Mouse (Mus musculus) erythroblast, embryonic 14.5 days (primary cell): Measurements from ENCODE around the gene Gm21969. TPM values are rescaled to one million over a fixed set of nuclear protein-coding genes. Genes with fewer than 3 reads are reported as not detected.

Source experiments
- H3K27me3 ChIP-seq: 2 replicates; pipeline ENCODE4 v1.6.1; 2012; ENCODE audit warnings: inconsistent platforms; ENCODE audit not compliant: control insufficient read depth
- H3K36me3 ChIP-seq: 2 replicates; pipeline ENCODE4 v1.6.1; 2012; ENCODE audit warnings: mild to moderate bottlenecking, inconsistent platforms; ENCODE audit not compliant: control insufficient read depth
- H3K4me1 ChIP-seq: 2 replicates; pipeline ENCODE4 v1.6.1; 2012; ENCODE audit warnings: inconsistent platforms; ENCODE audit not compliant: control insufficient read depth
- H3K4me3 ChIP-seq: replicated peaks from 2 replicates; pipeline ENCODE3; 2012; ENCODE audit warnings: moderate library complexity, mild to moderate bottlenecking, inconsistent platforms
- H3K9me3 ChIP-seq: 2 replicates; pipeline ENCODE4 v1.6.1; 2012; ENCODE audit warnings: low read length, inconsistent platforms, mixed read lengths; ENCODE audit not compliant: control insufficient read depth
- GATA1 ChIP-seq: IDR thresholded peaks from 2 replicates; pipeline ENCODE4 v1.6.1; 2012; ENCODE audit warnings: low read length, inconsistent platforms, mixed read lengths
- TAL1 ChIP-seq: IDR thresholded peaks from 3 replicates; pipeline ENCODE4 v1.6.1; 2012; ENCODE audit warnings: low read length, inconsistent platforms, mixed read lengths
- polyA plus RNA-seq: library from polyadenylated mRNA; stranded (reverse); fragments of >175 nt; gene quantifications from 2 replicates; pipeline ENCODE4 v1.2.3, GENCODE M21; 2012

The Gm21969 gene
- polyA plus RNA-seq, 1 experiment, result 0.14 TPM

DNA sequence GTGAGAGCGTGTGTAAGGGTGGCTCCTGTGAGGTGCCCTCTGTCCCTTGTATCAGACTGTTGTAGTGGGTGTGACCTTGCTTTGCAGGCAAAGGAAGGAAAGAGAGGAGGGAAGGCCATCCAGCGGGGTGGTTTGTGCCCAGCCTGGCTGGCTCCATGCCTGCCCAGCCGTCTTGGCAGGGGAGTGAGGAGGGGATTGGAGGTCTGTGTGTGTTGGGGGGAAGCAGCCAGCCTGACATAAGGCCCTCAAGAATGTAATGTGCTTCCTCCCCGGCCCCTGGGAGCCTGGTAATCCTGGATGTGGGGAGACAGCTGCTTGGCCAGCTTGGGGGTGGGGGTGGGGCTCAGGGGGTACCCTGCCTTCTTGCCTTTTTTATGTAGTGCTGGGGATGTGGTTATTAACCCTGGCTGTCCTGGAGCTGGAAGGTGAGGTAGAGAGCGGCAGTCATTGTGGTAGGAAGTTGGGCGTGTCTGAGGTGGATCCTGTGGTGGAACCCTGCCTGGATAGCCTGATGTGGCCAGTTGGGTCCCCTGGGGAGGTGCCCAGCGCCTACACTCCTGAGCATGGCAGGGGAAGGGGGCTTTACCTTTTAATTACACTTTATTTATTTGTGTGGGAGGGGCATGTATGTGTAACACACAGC lies 86.8 kb downstream of the Gm21969 start:
- H3K4me1 ChIP-seq, result no peaks in the 10 kb centered on the region
- no peak for TF ChIP-seq TAL1
- TF ChIP-seq GATA1, result no peak
- H3K9me3 ChIP-seq, result no peaks in the 10 kb centered on the region
- H3K36me3 ChIP-seq, result no peaks in the 10 kb centered on the region
- no peak overlapping the region for H3K4me3 ChIP-seq
- H3K27me3 ChIP-seq, result no peaks in the 10 kb centered on the region

- H3K4me1 ChIP-seq, result no peaks in the 10 kb centered on the region
- no peaks in the 10 kb centered on the region for H3K9me3 ChIP-seq
- no peak for TF ChIP-seq TAL1
- no peak for TF ChIP-seq GATA1
- no peaks in the 10 kb centered on the region for H3K36me3 ChIP-seq
- no peaks in the 10 kb centered on the region for H3K27me3 ChIP-seq
- no peak overlapping the region for H3K4me3 ChIP-seq
Observed at GRCm38 (mm10) chr4:139693315-139693714, 90.3 kb downstream of the Gm21969 start.

- TF ChIP-seq TAL1, result no peak
- no peak for TF ChIP-seq GATA1
- Histone ChIP-seq H3K36me3 (no peaks in the 10 kb centered on the region), H3K27me3 (no peaks in the 10 kb centered on the region), H3K9me3 (no peaks in the 10 kb centered on the region), H3K4me1 (no peaks in the 10 kb centered on the region), H3K4me3 (no peak overlapping the region)
Observed at GRCm38 (mm10) chr4:139697755-139698154, 94.8 kb downstream of the Gm21969 start.

DNA sequence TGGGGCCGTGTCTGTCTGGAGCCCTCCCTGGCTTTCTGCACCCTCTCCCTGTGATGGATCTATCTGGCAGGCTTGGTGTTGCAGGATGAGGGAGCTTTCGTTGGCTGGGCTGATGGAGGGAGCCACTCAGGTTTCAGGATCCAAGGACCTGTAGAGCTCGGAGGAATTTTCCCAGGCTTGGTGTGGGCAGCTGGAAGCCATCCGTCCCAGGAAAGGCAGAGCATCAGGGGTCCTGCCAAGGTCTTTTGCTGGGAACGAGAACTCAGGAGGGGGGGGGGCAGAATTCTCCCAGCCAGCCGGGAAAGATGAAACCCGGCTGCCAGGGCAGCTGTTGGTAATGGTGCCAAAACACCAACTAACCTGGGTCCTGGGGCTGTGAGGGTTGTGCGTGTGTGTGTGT lies 95.6 kb downstream of the Gm21969 start:
- Histone ChIP-seq H3K4me1 (no peaks in the 10 kb centered on the region), H3K36me3 (no peaks in the 10 kb centered on the region), H3K27me3 (no peaks in the 10 kb centered on the region), H3K4me3 (no peak overlapping the region), H3K9me3 (no peaks in the 10 kb centered on the region)
- no peak for TF ChIP-seq TAL1
- no peak for TF ChIP-seq GATA1

GRCm38 (mm10) chr4:139702914-139703313 lies 99.9 kb downstream of the Gm21969 start:
- H3K36me3 ChIP-seq, result no peaks in the 10 kb centered on the region
- H3K27me3 ChIP-seq, result no peaks in the 10 kb centered on the region
- H3K4me3 ChIP-seq, result no peak overlapping the region
- TF ChIP-seq GATA1 (no peak), TAL1 (no peak)
- no peaks in the 10 kb centered on the region for H3K9me3 ChIP-seq
- no peaks in the 10 kb centered on the region for H3K4me1 ChIP-seq

- Histone ChIP-seq H3K4me3 (no peak overlapping the region), H3K9me3 (no peaks in the 10 kb centered on the region), H3K4me1 (no peaks in the 10 kb centered on the region), H3K27me3 (no peaks in the 10 kb centered on the region), H3K36me3 (no peaks in the 10 kb centered on the region)
- no peak for TF ChIP-seq TAL1
- no peak for TF ChIP-seq GATA1
Observed at GRCm38 (mm10) chr4:139703468-139703867, 100.5 kb downstream of the Gm21969 start.

GRCm38 (mm10) chr4:139705986-139706385 lies 103.0 kb downstream of the Gm21969 start:
- H3K27me3 ChIP-seq, result no peaks in the 10 kb centered on the region
- TF ChIP-seq TAL1 (no peak), GATA1 (no peak)
- H3K36me3 ChIP-seq, result no peaks in the 10 kb centered on the region
- H3K4me1 ChIP-seq, result no peaks in the 10 kb centered on the region
- H3K4me3 ChIP-seq, result no peak overlapping the region
- H3K9me3 ChIP-seq, result no peaks in the 10 kb centered on the region

DNA sequence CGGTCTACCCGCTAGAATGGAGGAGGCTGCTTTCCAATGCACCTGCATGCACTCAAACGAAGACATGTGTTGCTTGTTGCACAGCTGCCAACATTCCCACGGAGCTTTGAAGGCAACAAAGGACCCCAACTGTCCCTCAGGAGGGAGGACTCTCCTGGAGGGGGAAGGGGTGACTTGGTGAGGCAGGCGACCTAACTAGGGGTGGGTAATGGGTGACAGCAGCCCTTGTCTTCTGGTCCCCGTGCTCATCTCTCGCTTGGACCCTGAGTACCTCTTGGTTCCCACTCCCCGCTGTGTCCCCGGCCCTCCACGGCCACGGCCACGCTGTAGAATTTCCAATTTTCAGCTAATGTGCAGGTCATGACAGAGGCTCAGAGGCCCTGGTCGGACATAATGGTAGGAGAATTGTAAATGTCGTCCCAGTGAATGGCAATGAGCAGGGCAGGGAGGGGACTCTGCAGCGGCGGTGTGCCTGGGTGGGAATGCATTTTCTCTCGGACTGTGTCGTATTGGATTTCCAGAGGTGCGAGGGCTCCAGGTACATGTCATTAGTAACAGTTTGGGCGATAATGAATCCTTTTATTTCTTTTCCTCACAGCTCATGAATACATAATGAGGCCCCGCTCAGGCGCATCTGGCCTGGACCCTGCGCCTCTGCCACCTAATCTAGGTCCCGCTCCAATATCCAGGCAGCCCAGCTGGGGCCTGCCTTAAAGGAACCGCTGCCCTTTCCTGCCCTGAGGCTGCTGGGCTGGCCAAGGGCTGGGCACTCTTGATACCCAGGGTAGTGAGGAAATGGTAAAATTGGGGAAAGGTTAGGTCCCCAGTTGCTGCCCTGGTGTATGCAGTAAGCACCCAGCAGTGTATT lies 107.7 kb downstream of the Gm21969 start:
- Histone ChIP-seq H3K27me3 (no peaks in the 10 kb centered on the region), H3K4me1 (no peaks in the 10 kb centered on the region), H3K36me3 (no peaks in the 10 kb centered on the region), H3K4me3 (no peak overlapping the region), H3K9me3 (no peaks in the 10 kb centered on the region)
- TF ChIP-seq GATA1, result no peak
- TF ChIP-seq TAL1, result no peak

Other genes with a start within 250 kb of the Gm21969 start
- gene Iffo2, start 72.6 kb upstream of the Gm21969 start, polyA plus RNA-seq, result 0.02 TPM in 1 of 2 replicates, not detected in the other
- gene Aldh4a1, start 19.7 kb downstream of the Gm21969 start, polyA plus RNA-seq, result 0.75 and 0.77 TPM in 2 replicates
- gene Tas1r2, start 50.4 kb downstream of the Gm21969 start, polyA plus RNA-seq, result not detected in 2 replicates
- 0.01 TPM in 1 of 2 replicates, not detected in the other for gene Pax7, start 230.3 kb downstream of the Gm21969 start, polyA plus RNA-seq